Mouse (Mus musculus) hindbrain, embryonic 14.5 days (tissue): ENCODE measurements at regions not wholly inside any gene's neighbourhood (a gene's known extent, or its start where the extent isn't known, plus 50 kb on each side); places are given as distances from the start of the nearest gene placed in this dataset.

ENCODE experiments used
- ATAC-seq: fragments of 200-750 bp; cut with Nextera tagmentation; 2 replicates; pipeline ENCODE4 v1.8.0; 2017; ENCODE audit warnings: moderate number of reproducible peaks, mild to moderate bottlenecking, moderate TSS enrichment, moderate library complexity; ENCODE audit not compliant: low FRiP score
- DNase-seq: peaks from one replicate; pipeline ENCODE4 v3.0.0-alpha.2; 2015; ENCODE audit warnings: low spot score
- H3K27ac ChIP-seq: fragments of 300-500 bp; sonication (generic); 2 replicates; pipeline ENCODE4 v1.5.1; 2014; ENCODE audit warnings: mild to moderate bottlenecking, moderate library complexity
- H3K27me3 ChIP-seq: fragments of 300-500 bp; sonication (generic); 2 replicates; pipeline ENCODE4 v1.6.1; 2014; ENCODE audit warnings: mild to moderate bottlenecking, low read length, mixed read lengths; ENCODE audit not compliant: control insufficient read depth, insufficient read depth
- H3K36me3 ChIP-seq: fragments of 300-500 bp; sonication (generic); replicated peaks from 2 replicates; pipeline ENCODE4 v1.6.1; 2014; ENCODE audit not compliant: control insufficient read depth, insufficient read depth
- H3K4me1 ChIP-seq: fragments of 300-500 bp; sonication (generic); replicated peaks from 2 replicates; pipeline ENCODE4 v1.6.1; 2014; ENCODE audit warnings: antibody characterized with exemption, low read length, mixed read lengths; ENCODE audit not compliant: control insufficient read depth, insufficient read depth
- H3K4me2 ChIP-seq: fragments of 300-500 bp; sonication (generic); replicated peaks from 2 replicates; pipeline ENCODE4 v1.6.1; 2014; ENCODE audit warnings: mild to moderate bottlenecking, moderate library complexity
- H3K4me3 ChIP-seq: fragments of 300-500 bp; sonication (generic); replicated peaks from 2 replicates; pipeline ENCODE4 v1.5.1; 2014; ENCODE audit warnings: mild to moderate bottlenecking, low read length
- H3K9ac ChIP-seq: fragments of 300-500 bp; sonication (generic); 2 replicates; pipeline ENCODE4 v1.6.1; 2014
- H3K9me3 ChIP-seq: fragments of 300-500 bp; sonication (generic); 2 replicates; pipeline ENCODE4 v1.6.1; 2016; ENCODE audit warnings: low read length; ENCODE audit not compliant: control insufficient read depth
- WGBS: fragments of 180-500 bp; shearing (Covaris S2); extraction: QIAGEN DNeasy Blood & Tissue Kit; methylation state at CpG from one replicate; pipeline ENCODE4 v1.1.7; 2014; 5-methylcytosine and 5-hydroxymethylcytosine counted together

GRCm38 (mm10) chr9:6645321-6645720 lies 375.7 kb upstream of the Ddi1 start:
- no peak for DNase-seq
- Histone ChIP-seq H3K9ac (no peak overlapping the region), H3K4me3 (no peak overlapping the region), H3K27me3 (no peaks in the 10 kb centered on the region), H3K4me1 (no peaks in the 10 kb centered on the region), H3K27ac (no peak overlapping the region), H3K36me3 (no peaks in the 10 kb centered on the region), H3K4me2 (no peak overlapping the region), H3K9me3 (no peaks in the 10 kb centered on the region)
- WGBS = 75% methylated on average over 2 of the region's 2 CpGs
- no peak for ATAC-seq

- 91% methylated on average over 2 of the region's 2 CpGs for WGBS
- Histone ChIP-seq H3K9ac (no peak overlapping the region), H3K9me3 (no peaks in the 10 kb centered on the region), H3K4me2 (no peak overlapping the region), H3K36me3 (no peaks in the 10 kb centered on the region), H3K4me3 (no peak overlapping the region), H3K27ac (no peak overlapping the region), H3K27me3 (no peaks in the 10 kb centered on the region), H3K4me1 (no peaks in the 10 kb centered on the region)
- no peak for ATAC-seq
- DNase-seq = no peak
These were observed 347.5 kb upstream of the Ddi1 start for GRCm38 (mm10) chr9:6617155-6617554.

GRCm38 (mm10) chr9:6609284-6609627 lies 339.6 kb upstream of the Ddi1 start:
- ATAC-seq (no peak), DNase-seq (no peak)
- Histone ChIP-seq H3K9me3 (no peaks in the 10 kb centered on the region), H3K27ac (no peak overlapping the region), H3K27me3 (no peaks in the 10 kb centered on the region), H3K4me1 (no peaks in the 10 kb centered on the region), H3K36me3 (no peaks in the 10 kb centered on the region), H3K4me2 (no peak overlapping the region), H3K4me3 (no peak overlapping the region), H3K9ac (no peak overlapping the region)
- WGBS = 69% methylated on average over 1 of the region's 1 CpGs

- H3K4me2 ChIP-seq = no peak overlapping the region
- no peaks in the 10 kb centered on the region for H3K9me3 ChIP-seq
- H3K4me1 ChIP-seq = no peaks in the 10 kb centered on the region
- H3K27me3 ChIP-seq = no peaks in the 10 kb centered on the region
- H3K27ac ChIP-seq = no peak overlapping the region
- no peaks in the 10 kb centered on the region for H3K36me3 ChIP-seq
- DNase-seq (no peak), ATAC-seq (peak; percentile 52; the same call in 1 of the 2 replicates)
- 54% methylated on average over 5 of the region's 5 CpGs for WGBS
- H3K4me3 ChIP-seq = no peak overlapping the region
- H3K9ac ChIP-seq = no peak overlapping the region
These were observed 339.0 kb upstream of the Ddi1 start for GRCm38 (mm10) chr9:6608428-6609283.
